Mouse (Mus musculus) E14TG2a.4 (cell line): Measurements from ENCODE around the gene Stk38.

ENCODE experiments used
- H3K27me3 ChIP-seq: 2 replicates; pipeline ENCODE4 v1.6.1; 2014; ENCODE audit warnings: low read length, control low read depth; ENCODE audit not compliant: insufficient read depth
- H3K36me3 ChIP-seq: 2 replicates; pipeline ENCODE4 v1.6.1; 2014; ENCODE audit warnings: low read length, control low read depth; ENCODE audit not compliant: insufficient read depth
- H3K4me1 ChIP-seq: replicated peaks from 2 replicates; pipeline ENCODE4 v1.6.1; 2014; ENCODE audit warnings: low read depth, low read length, control low read depth
- H3K4me3 ChIP-seq: replicated peaks from 2 replicates; pipeline ENCODE4 v1.5.1; 2014; ENCODE audit warnings: mild to moderate bottlenecking, low read length
- H3K9me3 ChIP-seq: 2 replicates; pipeline ENCODE4 v1.6.1; 2014; ENCODE audit warnings: low read length, control low read depth
- CTCF ChIP-seq: conservative IDR thresholded peaks from 2 replicates; pipeline ENCODE4 v1.5.1; 2014; ENCODE audit warnings: low read length
- NANOG ChIP-seq: IDR thresholded peaks from 2 replicates; pipeline ENCODE4 v1.6.1; 2014; ENCODE audit warnings: borderline replicate concordance, low read length, mixed read lengths
- POU5F1 ChIP-seq: IDR thresholded peaks from 2 replicates; pipeline ENCODE4 v1.6.1; 2014; ENCODE audit warnings: low read length, borderline replicate concordance

Gene Stk38

GRCm38 (mm10) chr17:28926380-28926779 is 81.4 kb downstream of the Stk38 start:
- no peaks in the 10 kb centered on the region for H3K27me3 ChIP-seq
- TF ChIP-seq POU5F1 (no peak), CTCF (peak; percentile 80), NANOG (no peak)
- H3K4me3 ChIP-seq, result peak overlapping the region; percentile 33; the same call in 1 of the 2 replicates
- H3K4me1 ChIP-seq, result peaks cover 82% of the 10 kb centered on the region
- H3K9me3 ChIP-seq, result no peaks in the 10 kb centered on the region
- no peaks in the 10 kb centered on the region for H3K36me3 ChIP-seq

DNA sequence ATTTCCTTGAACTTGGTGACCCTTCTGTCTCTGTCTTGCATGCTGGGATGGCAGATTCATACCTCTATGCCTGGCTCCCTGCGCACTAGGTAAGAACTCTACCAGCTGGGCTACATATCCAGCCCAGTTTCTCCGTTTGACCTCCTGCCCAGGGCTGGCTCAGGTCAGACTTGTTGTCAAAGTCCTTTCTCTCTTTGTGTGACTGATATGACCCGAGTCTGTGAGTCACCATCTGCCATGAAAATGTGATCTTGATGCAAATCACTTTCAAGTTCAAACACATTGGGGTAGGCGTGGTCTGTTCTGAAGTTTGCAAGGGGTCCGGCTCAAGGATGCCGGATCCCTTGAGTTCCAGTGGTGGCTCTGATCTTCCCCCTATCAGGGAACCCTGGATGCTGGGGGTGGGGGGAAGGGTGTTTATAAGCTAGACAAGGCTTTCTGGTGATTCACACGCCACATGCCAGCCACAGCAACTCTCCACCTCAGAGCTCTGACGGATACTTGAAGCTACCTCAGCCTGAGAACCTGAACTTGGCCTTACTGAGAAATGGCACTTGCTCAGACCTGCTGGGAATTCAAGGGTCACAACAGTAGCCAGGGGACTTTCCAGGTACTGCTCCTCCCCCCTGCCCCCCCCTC is 82.7 kb downstream of the Stk38 start:
- Histone ChIP-seq H3K4me1 (peaks cover 77% of the 10 kb centered on the region), H3K9me3 (no peaks in the 10 kb centered on the region), H3K27me3 (no peaks in the 10 kb centered on the region), H3K4me3 (no peak overlapping the region), H3K36me3 (no peaks in the 10 kb centered on the region)
- TF ChIP-seq POU5F1, result no peak
- TF ChIP-seq CTCF, result no peak
- no peak for TF ChIP-seq NANOG

- H3K4me1 ChIP-seq, result peaks cover 52% of the 10 kb centered on the region
- no peaks in the 10 kb centered on the region for H3K36me3 ChIP-seq
- no peaks in the 10 kb centered on the region for H3K27me3 ChIP-seq
- no peak for TF ChIP-seq NANOG
- no peak for TF ChIP-seq POU5F1
- TF ChIP-seq CTCF, result no peak
- H3K4me3 ChIP-seq, result no peak overlapping the region
- H3K9me3 ChIP-seq, result no peaks in the 10 kb centered on the region
Observed at GRCm38 (mm10) chr17:28922096-28922495, 85.7 kb downstream of the Stk38 start.

DNA sequence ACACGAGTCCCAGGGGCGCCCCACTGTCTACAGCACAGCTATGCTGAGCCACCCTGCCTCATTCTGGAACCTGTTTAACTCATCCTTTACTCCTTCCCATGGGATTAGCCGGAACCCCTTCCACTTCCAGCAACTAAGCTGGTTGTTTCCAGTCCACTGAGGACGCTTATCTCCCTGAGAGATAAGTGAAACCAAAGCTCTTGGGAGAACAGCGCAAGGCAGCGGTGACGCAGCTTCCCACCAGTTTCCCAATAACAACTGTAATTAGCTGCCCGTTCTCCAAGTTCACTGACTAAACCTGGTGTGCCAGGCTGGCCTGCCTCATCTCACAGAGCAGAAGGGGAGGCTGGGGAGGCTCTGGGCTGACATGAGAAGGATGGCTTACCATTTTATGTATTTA is 86.7 kb downstream of the Stk38 start:
- peaks cover 44% of the 10 kb centered on the region for H3K4me1 ChIP-seq
- no peaks in the 10 kb centered on the region for H3K36me3 ChIP-seq
- TF ChIP-seq CTCF, result no peak
- no peak for TF ChIP-seq POU5F1
- no peak overlapping the region for H3K4me3 ChIP-seq
- H3K27me3 ChIP-seq, result no peaks in the 10 kb centered on the region
- no peaks in the 10 kb centered on the region for H3K9me3 ChIP-seq
